Mouse (Mus musculus): ENCODE measurements around the gene Ltb. TPM values are rescaled to one million over a fixed set of nuclear protein-coding genes. Genes with fewer than 3 reads are reported as not detected.

The Ltb gene
- total and polyA plus RNA-seq, 3 experiments, result 0.78 to 1.2 TPM; not detected in 1

GRCm38 (mm10) chr17:35236996-35237395 lies 42.8 kb downstream of the Ltb start:
- peaks cover 65% of the 10 kb centered on the region for H3K4me1 ChIP-seq (ENCODE audit: insufficient read depth, low read depth, low read length)
- H3K9me3 ChIP-seq (replicated peaks), result no peaks in the 10 kb centered on the region
- DNase-seq (ENCODE audit: low spot score) (no peak), ATAC-seq (ENCODE audit: extremely low read depth, insufficient number of reproducible peaks, low FRiP score, poor library complexity, severe bottlenecking) (no peak)
- TF ChIP-seq GATA2 (IDR thresholded peaks at IDR 0.05; ENCODE audit: borderline replicate concordance, low read depth, low read length), result no peak
- no peak for TF ChIP-seq CTCF (IDR thresholded peaks at IDR 0.05; ENCODE audit: low read depth, low read length)
- no peak for TF ChIP-seq POLR2AphosphoS5 (IDR thresholded peaks at IDR 0.05; ENCODE audit: insufficient replicate concordance, low read depth, low read length)
- no peak for TF ChIP-seq GATA1 (IDR thresholded peaks at IDR 0.05; ENCODE audit: borderline replicate concordance, low read length)
- no peak for TF ChIP-seq TAL1 (conservative IDR thresholded peaks at IDR 0.05; ENCODE audit: low read depth, low read length)
- peaks cover 54% of the 10 kb centered on the region for H3K36me3 ChIP-seq (replicated peaks)
- H3K4me3 ChIP-seq (ENCODE audit: low read depth, low read length), result no peak overlapping the region
- no peaks in the 10 kb centered on the region for H3K27me3 ChIP-seq (ENCODE audit: insufficient read depth, low read length)

- H3K4me1 ChIP-seq (ENCODE audit: insufficient read depth, low read depth, low read length), result peaks cover 60% of the 10 kb centered on the region
These were observed 43.3 kb downstream of the Ltb start for GRCm38 (mm10) chr17:35237504-35237903.

GRCm38 (mm10) chr17:35239700-35240099 lies 45.5 kb downstream of the Ltb start:
- H3K9me3 ChIP-seq (replicated peaks), result no peaks in the 10 kb centered on the region
- peaks cover 61% of the 10 kb centered on the region for H3K4me1 ChIP-seq (ENCODE audit: insufficient read depth, low read depth, low read length)
- TF ChIP-seq POLR2AphosphoS5 (IDR thresholded peaks at IDR 0.05; ENCODE audit: insufficient replicate concordance, low read depth, low read length), result no peak
- TF ChIP-seq GATA1 (IDR thresholded peaks at IDR 0.05; ENCODE audit: borderline replicate concordance, low read length), result no peak
- no peak for TF ChIP-seq CTCF (IDR thresholded peaks at IDR 0.05; ENCODE audit: low read depth, low read length)
- TF ChIP-seq TAL1 (conservative IDR thresholded peaks at IDR 0.05; ENCODE audit: low read depth, low read length), result no peak
- no peak for TF ChIP-seq GATA2 (IDR thresholded peaks at IDR 0.05; ENCODE audit: borderline replicate concordance, low read depth, low read length)
- no peaks in the 10 kb centered on the region for H3K27me3 ChIP-seq (ENCODE audit: insufficient read depth, low read length)
- no peak overlapping the region for H3K4me3 ChIP-seq (ENCODE audit: low read depth, low read length)
- DNase-seq (ENCODE audit: low spot score), result no peak
- ATAC-seq (ENCODE audit: extremely low read depth, insufficient number of reproducible peaks, low FRiP score, poor library complexity, severe bottlenecking), result no peak
- peaks cover 55% of the 10 kb centered on the region for H3K36me3 ChIP-seq (replicated peaks)

More at GRCm38 (mm10) chr17:35237504-35237903, 43.3 kb downstream of the Ltb start:
- DNase-seq (ENCODE audit: low spot score) (no peak), ATAC-seq (ENCODE audit: extremely low read depth, insufficient number of reproducible peaks, low FRiP score, poor library complexity, severe bottlenecking) (no peak)
- no peak for TF ChIP-seq TAL1 (conservative IDR thresholded peaks at IDR 0.05; ENCODE audit: low read depth, low read length)
- no peak for TF ChIP-seq POLR2AphosphoS5 (IDR thresholded peaks at IDR 0.05; ENCODE audit: insufficient replicate concordance, low read depth, low read length)
- TF ChIP-seq GATA2 (IDR thresholded peaks at IDR 0.05; ENCODE audit: borderline replicate concordance, low read depth, low read length), result no peak
- no peak for TF ChIP-seq CTCF (IDR thresholded peaks at IDR 0.05; ENCODE audit: low read depth, low read length)
- no peak for TF ChIP-seq GATA1 (IDR thresholded peaks at IDR 0.05; ENCODE audit: borderline replicate concordance, low read length)
- Histone ChIP-seq H3K36me3 (replicated peaks) (peaks cover 51% of the 10 kb centered on the region), H3K27me3 (ENCODE audit: insufficient read depth, low read length) (no peaks in the 10 kb centered on the region), H3K4me3 (ENCODE audit: low read depth, low read length) (no peak overlapping the region), H3K9me3 (replicated peaks) (no peaks in the 10 kb centered on the region)

GRCm38 (mm10) chr17:35240384-35241304 lies 46.4 kb downstream of the Ltb start:
- H3K4me3 ChIP-seq (ENCODE audit: low read depth, low read length), result peak overlapping the region; percentile 87
- no peak for TF ChIP-seq TAL1 (conservative IDR thresholded peaks at IDR 0.05; ENCODE audit: low read depth, low read length)
- TF ChIP-seq GATA1 (IDR thresholded peaks at IDR 0.05; ENCODE audit: borderline replicate concordance, low read length), result no peak
- no peak for TF ChIP-seq CTCF (IDR thresholded peaks at IDR 0.05; ENCODE audit: low read depth, low read length)
- TF ChIP-seq POLR2AphosphoS5 (IDR thresholded peaks at IDR 0.05; ENCODE audit: insufficient replicate concordance, low read depth, low read length), result no peak
- no peak for TF ChIP-seq GATA2 (IDR thresholded peaks at IDR 0.05; ENCODE audit: borderline replicate concordance, low read depth, low read length)

GRCm38 (mm10) chr17:35241305-35242014 lies 47.2 kb downstream of the Ltb start, which contains the start of gene Ddx39b:
Ddx39b (plus strand) TSS chr17:35241746.
- no peaks in the 10 kb centered on the region for H3K9me3 ChIP-seq (replicated peaks)

More at GRCm38 (mm10) chr17:35240384-35241304, 46.4 kb downstream of the Ltb start:
- ATAC-seq (ENCODE audit: extremely low read depth, insufficient number of reproducible peaks, low FRiP score, poor library complexity, severe bottlenecking) (no peak), DNase-seq (ENCODE audit: low spot score) (no peak)
- Histone ChIP-seq H3K27me3 (ENCODE audit: insufficient read depth, low read length) (no peaks in the 10 kb centered on the region), H3K36me3 (replicated peaks) (peaks cover 62% of the 10 kb centered on the region), H3K9me3 (replicated peaks) (no peaks in the 10 kb centered on the region), H3K4me1 (ENCODE audit: insufficient read depth, low read depth, low read length) (peaks cover 66% of the 10 kb centered on the region)

More at GRCm38 (mm10) chr17:35241305-35242014, 47.2 kb downstream of the Ltb start, which contains the start of gene Ddx39b:
- TF ChIP-seq GATA1 (IDR thresholded peaks at IDR 0.05; ENCODE audit: borderline replicate concordance, low read length) (no peak), GATA2 (IDR thresholded peaks at IDR 0.05; ENCODE audit: borderline replicate concordance, low read depth, low read length) (no peak), POLR2AphosphoS5 (IDR thresholded peaks at IDR 0.05; ENCODE audit: insufficient replicate concordance, low read depth, low read length) (no peak), CTCF (IDR thresholded peaks at IDR 0.05; ENCODE audit: low read depth, low read length) (no peak), TAL1 (conservative IDR thresholded peaks at IDR 0.05; ENCODE audit: low read depth, low read length) (no peak)
- H3K27me3 ChIP-seq (ENCODE audit: insufficient read depth, low read length), result no peaks in the 10 kb centered on the region
- peaks cover 70% of the 10 kb centered on the region for H3K36me3 ChIP-seq (replicated peaks)
- DNase-seq (ENCODE audit: low spot score), result peak; percentile 90
- H3K4me1 ChIP-seq (ENCODE audit: insufficient read depth, low read depth, low read length), result peaks cover 67% of the 10 kb centered on the region
- ATAC-seq (ENCODE audit: extremely low read depth, insufficient number of reproducible peaks, low FRiP score, poor library complexity, severe bottlenecking), result peak; percentile 63
- H3K4me3 ChIP-seq (ENCODE audit: low read depth, low read length), result peak within 1 kb of the TSS; percentile 87
